Mouse (Mus musculus): ENCODE data around the gene Bfsp2.

Bfsp2 gene

DNA sequence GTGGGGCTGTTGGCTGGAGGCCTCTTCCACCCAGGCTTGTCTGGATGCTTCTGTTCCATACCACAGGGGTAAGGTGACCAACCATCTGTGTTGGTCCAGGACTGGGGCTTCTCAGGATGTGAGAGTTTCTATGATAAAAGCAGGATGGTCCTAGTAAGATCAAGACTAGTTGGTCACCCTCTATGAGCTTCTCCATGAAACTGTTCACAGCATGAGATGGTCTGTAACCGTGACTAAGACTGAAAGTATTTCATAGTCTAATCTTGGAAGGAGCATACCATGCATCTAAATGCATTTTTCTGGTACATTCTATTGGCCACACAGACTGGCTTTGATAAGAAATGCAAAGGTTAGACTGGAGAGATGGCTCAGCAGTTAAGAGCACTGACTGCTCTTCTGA is 96.6 kb downstream of the Bfsp2 start:
- no peak for DNase-seq (ENCODE audit: low read depth, low spot score)

- no peak for DNase-seq (ENCODE audit: low read depth, low spot score)
These were observed 97.2 kb downstream of the Bfsp2 start for GRCm38 (mm10) chr9:103382989-103383388.

GRCm38 (mm10) chr9:103380566-103380965 is 99.7 kb downstream of the Bfsp2 start:
- no peak for DNase-seq (ENCODE audit: low read depth, low spot score)

GRCm38 (mm10) chr9:103379199-103379598 is 101.0 kb downstream of the Bfsp2 start:
- no peak for DNase-seq (ENCODE audit: low read depth, low spot score)

- DNase-seq (ENCODE audit: low read depth, low spot score): no peak
These were observed 101.5 kb downstream of the Bfsp2 start for GRCm38 (mm10) chr9:103378686-103379085.

GRCm38 (mm10) chr9:103376346-103377320 is 103.6 kb downstream of the Bfsp2 start:
- DNase-seq (ENCODE audit: low read depth, low spot score): no peak

Measured in CD4-positive, CD25-positive, alpha-beta regulatory T cell, adult 2 months (primary cell).